In the genomic region with DNA sequence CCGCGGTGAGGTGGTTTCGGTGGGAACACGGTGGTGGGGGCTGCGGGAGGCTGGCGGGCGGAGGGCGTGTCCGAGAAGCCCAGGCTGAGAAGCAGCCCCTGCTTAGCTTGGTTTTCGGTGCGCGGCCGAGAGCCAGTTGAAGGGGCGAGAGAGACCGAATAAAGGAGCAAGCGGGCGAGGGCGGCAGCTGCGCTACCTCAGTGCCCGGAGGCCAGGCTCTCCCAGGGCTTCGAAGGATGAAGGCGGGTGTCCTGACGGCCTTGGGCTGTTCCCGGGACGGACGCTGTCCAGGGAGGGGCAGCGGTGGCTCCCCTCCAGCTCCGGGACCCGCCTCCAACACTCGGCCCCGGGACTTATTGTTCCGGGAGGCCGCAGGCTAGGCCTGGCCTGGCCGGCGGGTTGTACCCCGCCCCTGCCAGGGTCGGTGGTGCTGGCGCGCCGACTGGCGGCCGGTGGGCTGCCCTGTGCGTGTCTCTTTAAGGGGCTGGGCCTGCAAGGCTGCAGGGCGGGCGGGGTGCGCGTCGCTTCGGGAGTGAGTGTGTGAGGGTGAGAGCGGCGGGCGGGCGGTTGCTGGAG, we compare ENCODE assay signal across 8 mouse cellular contexts. TPM values are rescaled to one million over a fixed set of nuclear protein-coding genes. Genes with fewer than 3 reads are reported as not detected.
DNase-seq lines count a peak whose midpoint lies in the region; ATAC-seq and TF ChIP-seq lines count a peak whose summit lies in the region.

No protein-coding gene starts in this region.

- WGBS in forebrain, embryonic 16.5 days = under 1% methylated on average over 46 of the region's 53 CpGs
- WGBS in lung, embryonic 15.5 days = under 1% methylated on average over 49 of the region's 53 CpGs

- peaks cover 26% of the 10 kb centered on the region for H3K36me3 ChIP-seq in G1E (replicated peaks)
- H3K36me3 ChIP-seq in forebrain, embryonic 16.5 days (ENCODE audit: control insufficient read depth, insufficient read depth) = no peaks in the 10 kb centered on the region
- 0 out of 2 replicates have a peak, but pooled peaks cover 3% of the 10 kb centered on the region for H3K36me3 ChIP-seq in lung, embryonic 15.5 days

- H3K4me2 ChIP-seq in forebrain, embryonic 16.5 days (ENCODE audit: low read length) = peak overlapping the region; percentile 61
- H3K4me2 ChIP-seq in lung, embryonic 15.5 days = peak overlapping the region; percentile 67

- peak; percentile 80 for ATAC-seq in G1E (ENCODE audit: extremely low read depth, insufficient number of reproducible peaks, low FRiP score, poor library complexity, severe bottlenecking)
- ATAC-seq in forebrain, embryonic 16.5 days = peak; percentile 99
- ATAC-seq in lung, embryonic 15.5 days (ENCODE audit: borderline replicate concordance, extremely low read depth, low FRiP score, low TSS enrichment) = peak; percentile 99

- no peak for TF ChIP-seq CTCF in G1E (IDR thresholded peaks at IDR 0.05; ENCODE audit: low read depth, low read length)

- peak overlapping the region; percentile 95 for H3K27ac ChIP-seq in forebrain, embryonic 16.5 days (ENCODE audit: low read length)
- peak overlapping the region; percentile 99 for H3K27ac ChIP-seq in lung, embryonic 15.5 days

- peak overlapping the region; percentile 88 for H3K9ac ChIP-seq in forebrain, embryonic 16.5 days (replicated peaks; ENCODE audit: low read depth, low read length)
- H3K9ac ChIP-seq in lung, embryonic 15.5 days = peak overlapping the region; percentile 100

- no peaks in the 10 kb centered on the region for H3K9me3 ChIP-seq in G1E (replicated peaks)
- H3K9me3 ChIP-seq in forebrain, embryonic 16.5 days (ENCODE audit: control insufficient read depth, low read length) = no peaks in the 10 kb centered on the region
- H3K9me3 ChIP-seq in lung, embryonic 15.5 days = no peaks in the 10 kb centered on the region

- peaks cover 64% of the 10 kb centered on the region for H3K4me1 ChIP-seq in G1E (ENCODE audit: insufficient read depth, low read depth, low read length)
- H3K4me1 ChIP-seq in forebrain, embryonic 16.5 days (replicated peaks; ENCODE audit: control insufficient read depth, insufficient read depth, low read length) = peaks cover 27% of the 10 kb centered on the region
- peaks cover 31% of the 10 kb centered on the region for H3K4me1 ChIP-seq in lung, embryonic 15.5 days

- H3K4me3 ChIP-seq in G1E (ENCODE audit: low read depth, low read length) = peak overlapping the region; percentile 84
- peak overlapping the region; percentile 76 for H3K4me3 ChIP-seq in forebrain, embryonic 16.5 days (replicated peaks; ENCODE audit: low read length)
- peak overlapping the region; percentile 100 for H3K4me3 ChIP-seq in lung, embryonic 15.5 days

- no peaks in the 10 kb centered on the region for H3K27me3 ChIP-seq in G1E (ENCODE audit: insufficient read depth, low read length)
- H3K27me3 ChIP-seq in forebrain, embryonic 16.5 days (replicated peaks; ENCODE audit: control insufficient read depth, insufficient read depth, low read length) = no peaks in the 10 kb centered on the region
- H3K27me3 ChIP-seq in lung, embryonic 15.5 days = no peaks in the 10 kb centered on the region

- DNase-seq in G1E (ENCODE audit: low spot score) = peak; percentile 83
- DNase-seq in cerebellum, adult 18-20 months = peak; percentile 94 to 96
- DNase-seq in heart, postnatal 4 days = peak; percentile 97
- peak; percentile 87 to 90 for DNase-seq in layer of hippocampus, adult 8-10 months (ENCODE audit: low spot score in 2 of 2)
- peak; percentile 98 for DNase-seq in ovary, adult 18-20 months (ENCODE audit: low spot score)
- DNase-seq in thymus, postnatal 0 days (ENCODE audit: low spot score) = peak; percentile 93

RNA-seq across cellular contexts. Expression of gene Setd2, which starts 0.4 kb away (rescaled TPM):
- total RNA-seq in G1E (2014; fragmentation: Nextera tagmentation) (220 and 221 TPM in 2 replicates), G1E (2017) (154 and 162 TPM in 2 replicates)
- 9.4 and 20.1 TPM in 2 replicates for polyA plus RNA-seq in G1E (2012)
- polyA plus RNA-seq in forebrain, embryonic 16.5 days (2015; fragmentation: Nextera tagmentation; extraction: Ambion mirVana) = 34.1 and 41.4 TPM in 2 replicates
- 10 to 100 TPM; 63.1 to 69.2 TPM for total RNA-seq in heart, postnatal 4 days (2021)
- total RNA-seq in layer of hippocampus, adult 8-10 months (2022) = 10 to 100 TPM; 54.9 to 70.6 (median 61.4) TPM
- polyA plus RNA-seq in lung, embryonic 15.5 days (2015; fragmentation: Nextera tagmentation; extraction: Ambion mirVana) = 33.0 and 33.4 TPM in 2 replicates
- 27.2 and 35.5 TPM in 2 replicates for polyA plus RNA-seq in thymus, postnatal 0 days (2015; fragmentation: Nextera tagmentation; extraction: Ambion mirVana)

RNA-seq across cellular contexts. Expression of gene Kif9, which starts 55.2 kb away (rescaled TPM):
- 2.1 and 2.9 TPM in 2 replicates for total RNA-seq in G1E (2014; fragmentation: Nextera tagmentation)
- total RNA-seq in G1E (2017) = 2.0 and 3.1 TPM in 2 replicates
- 0.10 and 0.14 TPM in 2 replicates for polyA plus RNA-seq in G1E (2012)
- 3.0 TPM in 2 replicates for polyA plus RNA-seq in forebrain, embryonic 16.5 days (2015; fragmentation: Nextera tagmentation; extraction: Ambion mirVana)
- under 1 TPM; 0.20 to 0.29 TPM for total RNA-seq in heart, postnatal 4 days (2021)
- total RNA-seq in layer of hippocampus, adult 8-10 months (2022) = 1 to 10 TPM; 3.8 to 5.6 (median 4.7) TPM
- polyA plus RNA-seq in lung, embryonic 15.5 days (2015; fragmentation: Nextera tagmentation; extraction: Ambion mirVana) = 1.4 and 1.8 TPM in 2 replicates
- polyA plus RNA-seq in thymus, postnatal 0 days (2015; fragmentation: Nextera tagmentation; extraction: Ambion mirVana) = 1.2 and 1.4 TPM in 2 replicates

RNA-seq across cellular contexts. Expression of gene Klhl18, which starts 55.5 kb away (rescaled TPM):
- 11.4 and 20.8 TPM in 2 replicates for total RNA-seq in G1E (2014; fragmentation: Nextera tagmentation)
- 6.3 and 6.5 TPM in 2 replicates for total RNA-seq in G1E (2017)
- polyA plus RNA-seq in G1E (2012) = 4.7 and 5.7 TPM in 2 replicates
- 15.2 and 19.3 TPM in 2 replicates for polyA plus RNA-seq in forebrain, embryonic 16.5 days (2015; fragmentation: Nextera tagmentation; extraction: Ambion mirVana)
- 10 to 100 TPM; 11.2 to 12.9 TPM for total RNA-seq in heart, postnatal 4 days (2021)
- 10 to 100 TPM; 22.3 to 27.0 (median 25.5) TPM for total RNA-seq in layer of hippocampus, adult 8-10 months (2022)
- 7.6 and 8.9 TPM in 2 replicates for polyA plus RNA-seq in lung, embryonic 15.5 days (2015; fragmentation: Nextera tagmentation; extraction: Ambion mirVana)
- polyA plus RNA-seq in thymus, postnatal 0 days (2015; fragmentation: Nextera tagmentation; extraction: Ambion mirVana) = 3.5 and 4.2 TPM in 2 replicates

Comparison
In these comparisons a context has a peak if more than half of its experiments do, and no peak if none do; other contexts are left out.
1. Peak in every context shown above with its lines: DNase-seq, ATAC-seq, H3K4me3 ChIP-seq and H3K27ac ChIP-seq.